In the genomic region with DNA sequence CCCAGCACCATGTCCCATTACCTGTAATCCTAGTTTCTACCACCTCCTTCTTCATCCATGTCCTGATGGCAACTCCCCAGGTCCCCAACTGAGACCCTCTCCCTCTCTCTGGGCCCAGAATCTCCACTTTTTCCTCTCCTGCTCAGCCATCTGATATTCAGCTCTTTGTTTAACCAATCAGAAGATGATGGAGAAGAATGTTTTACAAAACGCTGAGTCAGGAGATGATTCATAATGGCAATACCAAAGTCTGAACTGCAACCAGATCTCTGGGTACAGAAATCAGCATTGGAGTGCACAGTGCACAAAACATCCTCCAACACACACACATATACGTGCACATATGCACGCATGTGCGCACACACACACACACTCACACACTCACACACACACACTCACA, we compare ENCODE assay signal across 17 mouse cellular contexts. TPM values are rescaled to one million over a fixed set of nuclear protein-coding genes. Genes with fewer than 3 reads are reported as not detected.
"Had no signal": no experiment of that assay in that cellular context is flagged by ENCODE, and none has a peak within 500 bp of the region (broad histone marks: within the 10 kb centered on the region; RNA-seq: fewer than 3 reads in every experiment).

No protein-coding gene starts in this region.

- H3K4me1 ChIP-seq: kidney, embryonic 15.5 days; limb, embryonic 15.5 days; lung, embryonic 15.5 days; midbrain, embryonic 15.5 days; neural tube, embryonic 13.5 days; stomach, embryonic 15.5 days had no signal

- DNase-seq: kidney, postnatal 14 days; liver, embryonic 13.5 days; liver, postnatal 0 days; lung, postnatal 14 days; retina, postnatal 1 day; right cerebral cortex, postnatal 4 days had no signal

- H3K4me3 ChIP-seq: kidney, embryonic 15.5 days; left cerebral cortex, adult 2 months; limb, embryonic 15.5 days; liver, embryonic 13.5 days; lung, embryonic 15.5 days; megakaryocyte, embryonic 14.5 days; midbrain, embryonic 15.5 days; neural tube, embryonic 13.5 days; stomach, embryonic 15.5 days had no signal

- H3K36me3 ChIP-seq: kidney, embryonic 15.5 days; limb, embryonic 15.5 days; liver, embryonic 13.5 days; lung, embryonic 15.5 days; midbrain, embryonic 15.5 days; neural tube, embryonic 13.5 days; stomach, embryonic 15.5 days had no signal

- H3K27me3 ChIP-seq: kidney, embryonic 15.5 days; limb, embryonic 15.5 days; liver, embryonic 13.5 days; lung, embryonic 15.5 days; midbrain, embryonic 15.5 days; neural tube, embryonic 13.5 days; stomach, embryonic 15.5 days had no signal

- H3K9ac ChIP-seq: kidney, embryonic 15.5 days; limb, embryonic 15.5 days; liver, embryonic 13.5 days; liver, postnatal 0 days; lung, embryonic 15.5 days; midbrain, embryonic 15.5 days; neural tube, embryonic 13.5 days; stomach, embryonic 15.5 days had no signal

- ATAC-seq: liver, postnatal 0 days; midbrain, embryonic 15.5 days had no signal

- H3K4me2 ChIP-seq: kidney, embryonic 15.5 days; limb, embryonic 15.5 days; lung, embryonic 15.5 days; midbrain, embryonic 11.5 days; midbrain, embryonic 15.5 days; neural tube, embryonic 13.5 days; stomach, embryonic 15.5 days had no signal

- H3K9me3 ChIP-seq: kidney, embryonic 15.5 days; limb, embryonic 15.5 days; liver, embryonic 13.5 days; lung, embryonic 15.5 days; midbrain, embryonic 15.5 days; neural tube, embryonic 13.5 days; stomach, embryonic 15.5 days had no signal

- H3K27ac ChIP-seq: kidney, embryonic 15.5 days; left cerebral cortex, adult 2 months; limb, embryonic 15.5 days; liver, embryonic 13.5 days; lung, embryonic 15.5 days; macrophage; midbrain, embryonic 15.5 days; neural tube, embryonic 13.5 days; stomach, embryonic 15.5 days had no signal

RNA-seq across cellular contexts. Expression of a gene that starts 48.8 kb away (rescaled TPM):
- total RNA-seq: monocyte, adult 5-6 weeks had no signal
- polyA plus RNA-seq: macrophage had no signal
